Mouse (Mus musculus) hindbrain, embryonic 11.5 days (tissue): ENCODE measurements around the gene Ntrk3. TPM values are rescaled to one million over a fixed set of nuclear protein-coding genes. Genes with fewer than 3 reads are reported as not detected.

Source experiments
- ATAC-seq: fragments of 200-750 bp; cut with Nextera tagmentation; 2 replicates; pipeline ENCODE4 v1.8.0; 2017; ENCODE audit warnings: mild to moderate bottlenecking, moderate TSS enrichment, moderate library complexity; ENCODE audit not compliant: low FRiP score
- DNase-seq: peaks from one replicate; pipeline ENCODE4 v3.0.0-alpha.2; 2015; ENCODE audit warnings: low spot score
- H3K27ac ChIP-seq: fragments of 300-500 bp; sonication (generic); 2 replicates; pipeline ENCODE4 v1.5.1; 2014; ENCODE audit warnings: mild to moderate bottlenecking, low read depth, low read length
- H3K27me3 ChIP-seq: fragments of 300-500 bp; sonication (generic); 2 replicates; pipeline ENCODE4 v1.6.1; 2014; ENCODE audit warnings: mild to moderate bottlenecking, low read length, moderate library complexity, mixed read lengths; ENCODE audit not compliant: control insufficient read depth, insufficient read depth
- H3K36me3 ChIP-seq: fragments of 300-500 bp; sonication (generic); 2 replicates; pipeline ENCODE4 v1.6.1; 2014; ENCODE audit warnings: mild to moderate bottlenecking, low read length, moderate library complexity, mixed read lengths; ENCODE audit not compliant: control insufficient read depth, insufficient read depth
- H3K4me1 ChIP-seq: fragments of 300-500 bp; sonication (generic); replicated peaks from 2 replicates; pipeline ENCODE4 v1.6.1; 2014; ENCODE audit warnings: low read length, mixed read lengths; ENCODE audit not compliant: control insufficient read depth, insufficient read depth
- H3K4me2 ChIP-seq: fragments of 300-500 bp; sonication (generic); replicated peaks from 2 replicates; pipeline ENCODE4 v1.6.1; 2014; ENCODE audit warnings: mild to moderate bottlenecking, low read depth, low read length
- H3K4me3 ChIP-seq: fragments of 300-500 bp; sonication (generic); 2 replicates; pipeline ENCODE4 v1.5.1; 2014; ENCODE audit warnings: low read depth, low read length
- H3K9ac ChIP-seq: fragments of 300-500 bp; sonication (generic); 2 replicates; pipeline ENCODE4 v1.6.1; 2014; ENCODE audit warnings: low read depth, low read length
- H3K9me3 ChIP-seq: fragments of 300-500 bp; sonication (generic); 2 replicates; pipeline ENCODE4 v1.6.1; 2016; ENCODE audit warnings: low read length; ENCODE audit not compliant: control insufficient read depth
- WGBS: fragments of 180-500 bp; shearing (Covaris S2); extraction: QIAGEN DNeasy Blood & Tissue Kit; methylation state at CpG from one replicate; pipeline ENCODE4 v1.1.7; 2014; 5-methylcytosine and 5-hydroxymethylcytosine counted together
- polyA plus RNA-seq: library from polyadenylated mRNA; unstranded; fragments of >200 nt; fragmentation: Nextera tagmentation; extraction: Ambion mirVana; gene quantifications from 2 replicates; pipeline ENCODE4 v1.2.1, GENCODE M21; 2014

The Ntrk3 gene
- polyA plus RNA-seq, 1 experiment from 2014 or later, result 8.0 TPM

- no peak overlapping the region for H3K27ac ChIP-seq
These were observed 140.3 kb downstream of the Ntrk3 start for GRCm38 (mm10) chr7:78597251-78598129.

DNA sequence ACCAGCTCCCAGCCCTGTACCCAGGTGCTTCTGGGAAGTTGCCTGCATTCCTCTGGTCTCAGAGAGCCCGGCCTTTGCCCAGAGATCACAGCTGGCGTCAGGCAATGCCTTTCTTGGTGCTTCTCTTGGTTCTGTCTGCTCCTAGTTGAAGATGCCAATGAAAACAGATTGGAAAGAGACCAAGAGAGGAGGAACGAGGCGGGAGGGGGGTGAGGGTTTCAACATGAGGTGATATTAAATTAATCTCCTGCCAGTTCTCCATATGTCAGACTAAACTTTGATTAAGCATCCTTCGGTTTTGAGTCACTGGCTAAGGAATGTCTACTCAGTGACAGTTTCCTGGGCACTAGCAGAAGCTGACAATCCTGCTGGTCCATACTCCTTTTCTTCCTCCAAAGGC lies 141.3 kb downstream of the Ntrk3 start:
- Histone ChIP-seq H3K4me3 (no peak overlapping the region), H3K27me3 (no peaks in the 10 kb centered on the region), H3K9me3 (no peaks in the 10 kb centered on the region), H3K4me1 (peaks cover 4% of the 10 kb centered on the region), H3K36me3 (no peaks in the 10 kb centered on the region), H3K4me2 (no peak overlapping the region), H3K27ac (no peak overlapping the region), H3K9ac (no peak overlapping the region)
- ATAC-seq, result no peak
- no peak for DNase-seq
- 58% methylated on average over 5 of the region's 5 CpGs for WGBS

More at GRCm38 (mm10) chr7:78597251-78598129, 140.3 kb downstream of the Ntrk3 start:
- WGBS, result 25% methylated on average over 15 of the region's 15 CpGs
- peaks cover 4% of the 10 kb centered on the region for H3K4me1 ChIP-seq
- no peaks in the 10 kb centered on the region for H3K9me3 ChIP-seq
- no peaks in the 10 kb centered on the region for H3K36me3 ChIP-seq
- no peak overlapping the region for H3K4me3 ChIP-seq
- no peaks in the 10 kb centered on the region for H3K27me3 ChIP-seq
- DNase-seq (peak; percentile 19), ATAC-seq (no peak)
- H3K9ac ChIP-seq, result no peak overlapping the region
- no peak overlapping the region for H3K4me2 ChIP-seq

DNA sequence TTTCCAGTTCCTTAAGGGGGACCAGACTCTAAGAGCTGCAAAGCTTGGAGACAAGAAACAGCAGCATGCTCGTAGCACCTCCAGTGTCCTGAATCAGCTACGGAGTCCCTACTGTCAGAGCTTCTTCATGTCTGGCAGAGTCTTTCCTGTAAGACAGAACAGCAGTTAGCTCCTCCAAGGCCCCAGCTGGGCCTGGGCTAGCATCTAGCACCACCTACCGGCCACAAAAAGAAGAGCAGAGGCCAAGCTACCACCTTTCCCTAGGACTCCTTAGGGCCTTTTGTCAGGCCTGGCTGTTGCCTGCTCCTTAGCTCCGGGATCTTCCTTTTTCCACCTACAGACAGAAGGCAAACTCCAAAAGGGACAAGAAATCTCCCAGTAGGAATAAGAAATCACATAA lies 141.9 kb downstream of the Ntrk3 start:
- Histone ChIP-seq H3K9me3 (no peaks in the 10 kb centered on the region), H3K4me2 (no peak overlapping the region), H3K36me3 (no peaks in the 10 kb centered on the region), H3K9ac (no peak overlapping the region), H3K27me3 (no peaks in the 10 kb centered on the region), H3K4me3 (no peak overlapping the region), H3K27ac (no peak overlapping the region), H3K4me1 (peaks cover 4% of the 10 kb centered on the region)
- ATAC-seq, result peak; percentile 80
- 10% methylated on average over 4 of the region's 4 CpGs for whole genome bisulfite sequencing
- DNase-seq, result peak; percentile 85

DNA sequence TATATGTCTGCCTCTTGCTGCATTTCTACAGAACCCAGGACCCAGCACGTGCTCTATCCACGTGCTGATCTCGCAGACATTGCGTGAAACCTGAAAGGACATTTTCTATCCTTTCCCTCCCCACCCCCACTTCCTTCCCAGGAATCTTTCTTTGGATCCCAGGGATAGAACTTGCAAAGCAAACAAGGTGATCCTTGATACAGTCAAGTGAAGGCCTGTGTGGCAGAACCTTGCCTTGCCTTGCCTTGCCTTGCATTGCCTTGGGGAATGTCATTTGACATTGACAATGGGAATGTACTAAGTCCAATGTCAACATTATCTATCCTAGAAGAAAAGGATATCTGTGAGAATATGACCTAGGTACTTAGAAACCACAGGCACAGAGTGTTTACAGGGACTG lies 144.9 kb downstream of the Ntrk3 start:
- H3K4me3 ChIP-seq, result no peak overlapping the region
- peaks cover 4% of the 10 kb centered on the region for H3K4me1 ChIP-seq
- no peak overlapping the region for H3K27ac ChIP-seq
- no peak for DNase-seq
- H3K27me3 ChIP-seq, result no peaks in the 10 kb centered on the region
- H3K9ac ChIP-seq, result no peak overlapping the region
- no peaks in the 10 kb centered on the region for H3K36me3 ChIP-seq
- no peak for ATAC-seq
- WGBS, result 83% methylated on average over 4 of the region's 4 CpGs
- H3K9me3 ChIP-seq, result no peaks in the 10 kb centered on the region
- H3K4me2 ChIP-seq, result no peak overlapping the region

GRCm38 (mm10) chr7:78592172-78592571 lies 145.6 kb downstream of the Ntrk3 start:
- no peaks in the 10 kb centered on the region for H3K36me3 ChIP-seq
- H3K4me3 ChIP-seq, result no peak overlapping the region
- H3K9me3 ChIP-seq, result no peaks in the 10 kb centered on the region
- no peak overlapping the region for H3K4me2 ChIP-seq
- peaks cover 2% of the 10 kb centered on the region for H3K4me1 ChIP-seq
- no peak overlapping the region for H3K9ac ChIP-seq
- DNase-seq, result no peak
- H3K27me3 ChIP-seq, result no peaks in the 10 kb centered on the region
- no peak overlapping the region for H3K27ac ChIP-seq
- no peak for ATAC-seq
- WGBS, result 100% methylated on average over 1 of the region's 1 CpGs

DNA sequence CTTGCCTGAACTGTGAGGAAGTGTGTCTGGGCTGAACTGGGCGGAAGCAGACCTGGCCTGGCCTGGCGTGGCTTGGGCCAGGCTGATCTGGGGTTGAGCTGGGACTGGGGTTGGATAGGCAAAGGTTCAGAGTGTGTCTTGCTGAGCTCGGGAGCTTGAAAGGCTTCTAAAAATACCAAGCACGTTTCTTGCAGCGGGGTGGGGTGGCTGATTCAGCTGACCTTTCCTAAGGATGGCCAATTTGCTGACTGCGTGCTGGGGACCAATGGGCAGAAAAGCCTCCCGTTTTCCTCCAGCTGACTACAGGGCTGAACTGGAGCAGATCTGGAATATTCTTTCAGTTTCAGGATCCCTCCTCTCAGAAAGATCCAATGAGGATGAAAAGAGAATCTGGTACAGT lies 148.0 kb downstream of the Ntrk3 start:
- DNase-seq, result no peak
- 74% methylated on average over 7 of the region's 7 CpGs for WGBS
- H3K4me2 ChIP-seq, result no peak overlapping the region

DNA sequence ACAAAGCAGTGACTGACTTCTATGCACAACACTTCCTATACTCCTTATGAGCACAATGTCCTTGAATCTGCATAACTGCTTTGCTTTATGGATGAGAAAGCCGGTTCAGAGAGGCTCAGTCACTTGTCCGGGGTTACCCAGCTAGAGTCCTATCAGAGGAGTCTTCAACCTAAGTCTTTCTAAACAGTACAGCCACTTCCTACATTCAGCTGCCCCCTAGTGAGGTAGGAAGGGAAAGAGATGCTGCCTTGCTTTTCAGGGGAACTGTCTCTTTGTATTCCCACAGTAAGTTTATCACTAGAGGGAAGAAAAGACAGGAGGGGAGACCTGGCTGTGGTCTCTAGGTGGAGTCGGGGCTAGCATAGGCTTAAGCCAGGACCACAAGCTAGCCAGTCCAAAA lies 151.0 kb downstream of the Ntrk3 start:
- no peak overlapping the region for H3K4me3 ChIP-seq
- H3K36me3 ChIP-seq, result no peaks in the 10 kb centered on the region
- H3K4me2 ChIP-seq, result no peak overlapping the region
- no peak for ATAC-seq
- H3K27me3 ChIP-seq, result no peaks in the 10 kb centered on the region
- WGBS, result 39% methylated on average over 3 of the region's 3 CpGs
- H3K9ac ChIP-seq, result no peak overlapping the region
- no peak overlapping the region for H3K27ac ChIP-seq
- DNase-seq, result no peak
- no peaks in the 10 kb centered on the region for H3K9me3 ChIP-seq
- H3K4me1 ChIP-seq, result no peaks in the 10 kb centered on the region

More for the DNA sequence above, 148.0 kb downstream of the Ntrk3 start:
- H3K4me3 ChIP-seq, result no peak overlapping the region
- ATAC-seq, result no peak
- no peaks in the 10 kb centered on the region for H3K4me1 ChIP-seq
- no peaks in the 10 kb centered on the region for H3K36me3 ChIP-seq
- H3K9ac ChIP-seq, result no peak overlapping the region
- no peaks in the 10 kb centered on the region for H3K9me3 ChIP-seq
- H3K27ac ChIP-seq, result no peak overlapping the region
- H3K27me3 ChIP-seq, result no peaks in the 10 kb centered on the region

GRCm38 (mm10) chr7:78585960-78586359 lies 151.9 kb downstream of the Ntrk3 start:
- H3K4me3 ChIP-seq, result no peak overlapping the region
- DNase-seq, result no peak
- no peak overlapping the region for H3K27ac ChIP-seq
- WGBS, result 32% methylated on average over 7 of the region's 7 CpGs
- H3K4me1 ChIP-seq, result no peaks in the 10 kb centered on the region
- ATAC-seq, result no peak
- H3K9me3 ChIP-seq, result no peaks in the 10 kb centered on the region
- no peak overlapping the region for H3K4me2 ChIP-seq
- H3K27me3 ChIP-seq, result 0 out of 2 replicates have a peak, but pooled peaks cover 2% of the 10 kb centered on the region
- no peaks in the 10 kb centered on the region for H3K36me3 ChIP-seq
- H3K9ac ChIP-seq, result no peak overlapping the region

- ATAC-seq, result no peak
- no peaks in the 10 kb centered on the region for H3K36me3 ChIP-seq
- H3K4me1 ChIP-seq, result no peaks in the 10 kb centered on the region
- no peak overlapping the region for H3K4me2 ChIP-seq
- H3K9ac ChIP-seq, result no peak overlapping the region
- DNase-seq, result no peak
- H3K4me3 ChIP-seq, result no peak overlapping the region
- peaks cover 6% of the 10 kb centered on the region; the same call in 1 of the 2 replicates for H3K27me3 ChIP-seq
- 83% methylated on average over 2 of the region's 2 CpGs for WGBS
- H3K9me3 ChIP-seq, result no peaks in the 10 kb centered on the region
- no peak overlapping the region for H3K27ac ChIP-seq
These were observed 152.9 kb downstream of the Ntrk3 start for GRCm38 (mm10) chr7:78584936-78585335.
